Mouse (Mus musculus) left cerebral cortex, postnatal 10 days (tissue): ENCODE measurements around the gene N4bp2. TPM values are rescaled to one million over a fixed set of nuclear protein-coding genes. Genes with fewer than 3 reads are reported as not detected.
"Not testable (repeated sequence)": the region's sequence is repeated elsewhere in the genome, so short reads cannot be mapped to it uniquely, and the experiment has no call there.

Experiments used
- DNase-seq, 2 experiments: peaks; one replicate each; pipeline ENCODE4 v3.0.0; 2021 to 2022; ENCODE audit warnings: low spot score in 2 of 2, mixed read lengths in 1 of 2; ENCODE audit errors: extremely low spot score in 1 of 2
- intact Hi-C: fragments of 180-260 bp; cut with DNase I; formaldehyde crosslinking; loops from one replicate; pipeline ENCODE4 v1.15.1; 2025
- total RNA-seq, 2 experiments: library from RNA; stranded (reverse); gene quantifications; 2 replicates each; pipeline ENCODE4 v1.2.3; 2021

N4bp2 gene
- total RNA-seq, 2 experiments from 2014 or later: 15.5 to 18.6 TPM

DNA sequence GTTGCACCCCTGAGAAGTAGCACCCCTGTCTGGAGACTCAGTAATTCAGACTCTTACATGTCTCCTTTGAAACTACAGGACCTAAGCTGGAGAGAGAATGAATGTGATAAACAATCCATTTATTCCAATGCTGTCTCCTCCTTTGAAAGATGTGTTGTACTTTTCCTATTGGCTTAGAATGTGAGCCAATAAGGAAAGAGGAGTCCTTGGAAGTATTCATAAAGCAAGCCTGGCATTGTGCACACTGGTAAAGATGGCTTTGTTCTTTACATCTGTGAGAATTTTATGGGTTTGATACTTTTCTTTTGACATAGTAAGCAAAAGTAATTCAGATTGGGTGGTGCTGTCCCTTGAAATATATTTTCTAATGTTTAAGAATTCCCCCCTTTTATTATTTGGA lies 1.4 kb upstream of the N4bp2 start:
- DNase-seq: no peak
- intact Hi-C loops: loop anchor here (5.0 kb wide), 2 partner anchors 65 to 195 kb away; partner anchors contain the start of gene Pds5a

- no peak for DNase-seq
- intact Hi-C loops: loop anchor here (5.0 kb wide), 2 partner anchors 65 to 195 kb away; partner anchors contain the start of gene Pds5a
These were observed 635 bp upstream of the N4bp2 start for GRCm38 (mm10) chr5:65762686-65763085.

DNA sequence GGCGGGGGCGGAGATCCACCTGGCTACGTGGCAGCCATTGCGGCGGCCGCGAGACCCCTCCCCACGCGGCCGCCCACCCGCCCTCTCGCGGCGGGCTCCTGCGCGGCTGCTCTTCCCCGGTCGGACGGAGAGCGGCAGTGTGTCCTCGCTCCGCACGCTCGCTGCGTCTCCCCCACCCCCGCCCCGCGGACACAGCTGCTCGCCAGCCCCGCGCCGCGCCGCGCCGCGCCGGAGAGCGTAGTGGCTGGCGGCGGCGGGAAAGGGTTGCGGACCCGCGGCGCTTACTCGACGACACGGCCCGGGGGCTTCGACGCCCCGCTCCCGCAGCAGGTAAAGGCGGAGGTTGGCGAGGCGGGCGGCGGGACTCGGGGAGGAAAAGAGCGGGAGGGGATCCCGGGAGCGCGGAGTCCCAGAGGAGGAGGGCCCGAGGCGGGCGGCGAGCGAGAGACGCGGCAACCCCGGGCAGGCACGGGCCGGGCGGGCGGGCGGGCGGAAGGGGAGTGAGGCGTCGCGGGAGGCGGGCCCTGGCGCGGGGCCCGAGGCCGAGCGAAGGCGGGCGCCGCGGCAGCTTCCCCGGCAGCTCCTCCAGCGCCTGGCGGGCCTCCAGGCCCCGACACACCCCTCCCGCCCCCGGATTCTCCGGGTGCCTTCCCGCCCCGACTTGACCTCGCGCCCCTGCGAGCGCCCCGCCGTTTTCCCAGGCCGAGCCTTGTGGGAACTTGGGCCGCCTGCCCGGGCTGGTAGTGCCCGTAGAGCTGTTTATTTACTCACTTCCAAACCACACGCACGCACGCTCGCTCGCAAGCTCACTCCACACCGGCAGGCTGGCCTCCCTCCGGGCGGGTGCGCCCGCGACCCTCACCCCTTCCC lies 830 bp downstream of the N4bp2 start:
- intact Hi-C loops: loop anchor here (5.0 kb wide), 2 partner anchors 67 to 193 kb away; partner anchors contain the start of gene Pds5a
- DNase-seq: peak; percentile 61 to 91

DNA sequence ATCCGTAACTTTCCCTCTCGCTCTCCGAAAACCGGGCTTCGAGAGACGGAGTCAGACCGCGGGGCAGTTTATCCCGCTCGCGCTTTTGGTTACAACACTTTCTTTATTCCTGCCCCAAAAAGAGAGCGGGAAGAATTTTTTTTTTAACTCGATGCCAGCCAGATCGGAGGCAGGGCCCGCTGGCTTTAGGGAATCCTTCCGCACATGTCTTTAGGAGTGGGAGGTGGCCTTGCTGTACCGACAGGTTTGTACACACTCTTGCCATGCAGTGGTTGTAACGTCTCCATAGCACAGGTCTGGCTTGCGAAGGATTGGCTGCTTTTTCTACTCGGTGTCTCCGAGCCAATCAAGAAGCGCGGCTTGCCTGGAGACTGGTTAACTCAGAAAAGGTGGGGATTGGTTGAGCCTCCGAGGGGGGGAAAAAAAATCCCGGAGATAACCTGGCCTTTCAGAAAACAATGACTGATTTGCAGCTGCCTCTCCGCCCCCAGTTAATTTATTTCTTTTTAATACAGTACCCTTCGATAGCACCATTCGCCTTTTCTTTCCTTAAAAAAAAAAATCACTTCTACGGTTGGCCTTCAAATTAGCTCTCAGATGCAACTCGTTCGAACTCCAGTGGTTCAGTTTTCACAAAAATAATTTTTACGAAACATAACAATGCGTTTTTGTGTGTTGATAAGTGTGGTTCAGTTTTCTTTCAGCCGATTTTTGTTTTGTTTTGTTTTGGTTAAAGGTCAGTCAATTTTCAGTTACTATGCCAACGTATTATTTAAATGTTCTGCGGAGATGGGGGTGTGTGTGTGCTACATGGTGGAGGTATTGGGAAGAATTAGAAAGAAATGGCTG lies 1.7 kb downstream of the N4bp2 start:
- intact Hi-C loops: loop anchor here (5.0 kb wide), 3 partner anchors 68 to 192 kb away; partner anchors contain the start of gene Pds5a
- peak; percentile 88 to 94 for DNase-seq

DNA sequence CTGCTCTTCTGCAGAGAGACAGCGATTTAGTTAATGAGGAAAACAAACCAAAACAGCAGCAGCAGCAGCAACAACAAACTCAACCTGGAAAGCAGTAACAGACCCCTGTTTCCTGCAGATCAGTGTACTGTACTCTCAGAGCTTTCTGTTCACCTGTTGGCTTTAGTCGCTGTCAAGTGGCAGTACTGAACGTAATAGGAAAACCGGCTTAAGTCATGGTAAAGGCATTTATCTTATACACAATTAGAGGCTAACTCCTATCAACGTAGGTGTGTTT lies 2.3 kb downstream of the N4bp2 start:
- DNase-seq: no peak
- intact Hi-C loops: loop anchor here (5.0 kb wide), 1 partner anchor 172 kb away; no protein-coding TSS in a partner anchor

DNA sequence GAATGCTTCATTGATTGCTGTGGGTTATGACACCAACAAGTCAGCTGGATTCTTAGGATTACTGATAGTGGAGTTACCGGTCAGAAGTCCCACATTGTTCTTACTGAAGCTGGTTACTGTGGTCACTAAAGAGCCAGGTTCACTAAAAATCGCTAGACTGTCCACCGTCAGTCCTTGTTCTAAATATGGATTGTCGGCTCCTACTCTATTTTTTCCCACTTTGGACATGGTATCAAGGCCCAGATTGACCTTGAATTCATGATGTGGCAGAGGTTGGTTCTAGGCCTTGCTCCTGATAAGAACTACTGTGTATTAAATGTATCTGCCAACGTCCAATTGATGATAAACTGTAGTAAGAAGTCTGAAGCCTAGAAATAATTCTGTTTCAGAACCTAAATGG lies 4.7 kb downstream of the N4bp2 start:
- intact Hi-C loops: loop anchor here (5.0 kb wide), 1 partner anchor 169 kb away; no protein-coding TSS in a partner anchor
- no peak for DNase-seq

DNA sequence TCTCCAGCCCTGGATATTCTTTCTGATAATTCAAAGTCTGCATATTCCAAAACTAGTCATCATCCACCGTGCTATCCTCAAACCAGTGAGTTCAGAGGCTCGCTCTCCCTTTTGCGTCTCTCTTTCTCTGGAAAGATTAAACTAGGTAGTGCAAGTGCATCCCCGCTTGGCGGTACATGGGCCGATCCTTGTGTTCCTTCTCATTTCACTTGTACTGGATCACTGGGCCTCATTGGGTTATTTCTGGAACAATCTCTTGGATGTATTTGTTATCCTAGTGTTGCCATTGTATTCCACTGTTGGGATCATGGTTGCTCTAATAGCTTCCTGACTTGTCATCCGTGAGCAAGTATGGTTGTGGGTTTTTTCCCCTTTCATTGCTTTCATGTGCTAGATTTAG lies 6.7 kb downstream of the N4bp2 start:
- no peak for DNase-seq
- intact Hi-C loops: no loop called here

DNA sequence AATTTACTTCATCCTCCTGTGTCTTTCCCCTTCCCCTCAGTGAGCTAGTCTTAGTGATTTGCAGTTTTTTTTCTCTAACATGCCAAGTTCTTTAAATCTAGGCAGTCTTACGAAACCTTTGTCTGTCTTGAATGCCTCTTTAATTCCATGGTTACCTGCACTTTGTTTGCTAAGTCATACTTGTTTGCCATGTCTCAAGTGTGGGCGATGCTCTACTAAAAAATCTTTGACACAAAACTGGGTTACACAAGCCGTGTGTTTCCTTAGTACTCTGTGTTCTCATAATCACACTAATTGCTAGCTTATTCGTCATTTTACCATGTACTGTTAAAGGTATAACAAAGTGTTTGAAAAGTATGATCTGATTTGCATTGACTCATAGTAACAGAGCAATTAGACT lies 7.2 kb downstream of the N4bp2 start:
- no peak for DNase-seq
- intact Hi-C loops: no loop called here

- DNase-seq, intact Hi-C loops: not testable (repeated sequence)
These were observed 10.6 kb downstream of the N4bp2 start for GRCm38 (mm10) chr5:65773957-65774356.

- no peak for DNase-seq
- intact Hi-C loops: no loop called here
These were observed 12.8 kb downstream of the N4bp2 start for GRCm38 (mm10) chr5:65776166-65776565.

GRCm38 (mm10) chr5:65776907-65777306 lies 13.6 kb downstream of the N4bp2 start:
- intact Hi-C loops: no loop called here
- DNase-seq: no peak

GRCm38 (mm10) chr5:65778986-65779385 lies 15.7 kb downstream of the N4bp2 start:
- intact Hi-C loops: not testable (repeated sequence)

DNA sequence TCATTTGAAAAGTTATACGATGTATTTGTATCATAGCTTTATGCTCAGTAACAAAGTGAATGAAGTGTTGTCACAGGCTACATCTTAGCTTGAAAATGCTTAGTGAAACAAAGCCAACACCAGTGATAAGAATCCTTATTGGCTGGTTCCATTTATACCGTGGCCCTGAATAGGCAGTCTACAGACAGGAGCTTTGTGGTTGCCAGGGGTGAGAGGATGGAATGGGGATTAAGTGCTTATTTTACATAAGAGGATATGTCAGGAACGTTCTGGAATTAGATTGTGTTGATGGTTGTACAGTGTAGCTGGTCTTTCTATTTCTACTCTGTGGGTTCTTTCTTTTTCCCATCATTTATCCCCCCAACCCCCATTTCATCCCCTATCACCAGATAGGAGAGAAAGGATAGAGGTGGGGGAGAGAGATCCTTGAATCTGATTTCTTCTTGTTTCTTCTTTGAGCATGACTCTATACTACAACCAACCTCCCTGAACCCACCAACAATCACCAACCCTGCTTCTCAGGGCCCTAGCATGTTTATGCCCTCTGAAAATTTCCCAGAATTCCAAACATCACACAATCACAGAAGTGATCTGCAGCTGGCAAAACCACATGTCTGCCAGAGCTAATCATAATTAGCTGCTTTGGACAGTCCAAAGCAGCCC lies 16.2 kb downstream of the N4bp2 start:
- no peak for DNase-seq
- intact Hi-C loops: no loop called here

More at GRCm38 (mm10) chr5:65778986-65779385, 15.7 kb downstream of the N4bp2 start:
- not testable (repeated sequence) for DNase-seq

DNA sequence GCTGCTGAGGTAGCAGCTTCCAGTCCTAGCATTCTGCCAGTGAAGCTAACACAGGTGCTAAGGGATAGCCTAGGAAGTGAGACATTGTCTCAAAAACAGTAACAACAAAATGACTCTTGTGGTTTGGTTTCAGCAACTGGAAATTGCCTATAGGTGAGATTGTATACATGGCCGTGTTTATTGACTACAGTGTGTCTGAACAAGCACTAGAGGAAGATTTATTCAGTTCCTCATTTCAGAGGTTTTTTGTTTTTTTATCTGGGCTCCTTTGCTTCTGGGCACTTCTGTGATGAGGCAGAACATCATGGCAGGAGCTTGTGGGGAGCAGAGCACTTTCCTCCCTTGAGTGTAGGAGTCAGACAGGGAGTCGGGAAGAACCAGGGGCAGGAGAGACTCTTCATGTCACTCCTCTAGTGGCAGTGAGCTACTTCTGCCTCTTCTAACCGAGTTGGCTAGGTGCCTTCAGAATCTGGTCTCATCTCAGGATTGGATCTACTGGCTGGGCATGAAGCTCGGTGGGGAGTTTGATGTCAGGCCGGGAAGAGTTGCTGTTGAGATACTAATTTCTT lies 17.9 kb downstream of the N4bp2 start:
- intact Hi-C loops: no loop called here
- no peak for DNase-seq

- intact Hi-C loops: no loop called here
- DNase-seq: no peak
These were observed 18.7 kb downstream of the N4bp2 start for GRCm38 (mm10) chr5:65781769-65782715.

GRCm38 (mm10) chr5:65790604-65791225 lies 27.4 kb downstream of the N4bp2 start:
- peak in 1 of 2 experiments; percentile 29 for DNase-seq
- intact Hi-C loops: no loop called here

DNA sequence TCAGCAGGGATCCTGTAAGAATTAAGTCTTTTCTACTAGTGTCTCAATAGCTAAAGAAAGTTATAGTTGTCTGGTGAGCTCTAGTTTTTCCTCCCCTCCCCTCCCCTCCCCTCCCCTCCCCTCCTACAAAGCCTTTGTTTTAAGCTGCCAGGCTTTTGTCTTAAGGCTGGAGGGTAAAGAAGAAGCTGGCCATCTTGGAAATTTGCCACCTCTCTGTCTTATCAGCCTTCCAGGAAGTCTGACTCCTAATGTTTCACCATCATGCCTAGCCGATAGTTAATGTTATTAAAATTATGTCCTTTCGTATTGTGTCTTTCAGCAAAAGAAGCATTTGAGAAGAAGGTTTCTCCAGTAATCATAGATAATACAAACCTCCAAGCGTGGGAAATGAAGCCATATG lies 30.9 kb downstream of the N4bp2 start:
- no peak for DNase-seq
- intact Hi-C loops: no loop called here
